Mouse (Mus musculus) ovary, adult 18-20 months (tissue): ENCODE measurements around the gene Mrtfa.

ENCODE experiments used
- DNase-seq: peaks from one replicate; pipeline ENCODE4 v3.0.0; 2022; ENCODE audit warnings: low spot score, mixed read lengths

Mrtfa gene

DNA sequence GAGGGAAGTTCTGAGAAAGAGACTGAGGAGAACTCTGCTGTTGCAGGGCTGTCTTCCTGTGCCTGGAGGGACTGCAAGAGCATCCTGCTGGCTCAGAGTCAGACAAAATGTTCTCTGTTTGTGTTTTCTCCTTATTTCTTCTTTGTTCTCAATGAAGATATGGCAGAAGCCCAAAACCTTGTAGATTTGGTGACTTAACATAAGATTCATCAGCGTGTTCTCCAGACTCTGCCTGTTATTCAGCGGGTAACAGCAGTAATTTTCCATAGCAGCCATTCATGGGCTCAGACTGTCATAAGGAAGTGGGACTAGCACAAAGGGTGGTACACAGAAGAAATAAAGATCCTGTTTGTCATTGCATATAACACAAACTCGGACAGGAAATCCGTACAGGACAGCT is 210.9 kb downstream of the Mrtfa start:
- DNase-seq, result no peak

DNA sequence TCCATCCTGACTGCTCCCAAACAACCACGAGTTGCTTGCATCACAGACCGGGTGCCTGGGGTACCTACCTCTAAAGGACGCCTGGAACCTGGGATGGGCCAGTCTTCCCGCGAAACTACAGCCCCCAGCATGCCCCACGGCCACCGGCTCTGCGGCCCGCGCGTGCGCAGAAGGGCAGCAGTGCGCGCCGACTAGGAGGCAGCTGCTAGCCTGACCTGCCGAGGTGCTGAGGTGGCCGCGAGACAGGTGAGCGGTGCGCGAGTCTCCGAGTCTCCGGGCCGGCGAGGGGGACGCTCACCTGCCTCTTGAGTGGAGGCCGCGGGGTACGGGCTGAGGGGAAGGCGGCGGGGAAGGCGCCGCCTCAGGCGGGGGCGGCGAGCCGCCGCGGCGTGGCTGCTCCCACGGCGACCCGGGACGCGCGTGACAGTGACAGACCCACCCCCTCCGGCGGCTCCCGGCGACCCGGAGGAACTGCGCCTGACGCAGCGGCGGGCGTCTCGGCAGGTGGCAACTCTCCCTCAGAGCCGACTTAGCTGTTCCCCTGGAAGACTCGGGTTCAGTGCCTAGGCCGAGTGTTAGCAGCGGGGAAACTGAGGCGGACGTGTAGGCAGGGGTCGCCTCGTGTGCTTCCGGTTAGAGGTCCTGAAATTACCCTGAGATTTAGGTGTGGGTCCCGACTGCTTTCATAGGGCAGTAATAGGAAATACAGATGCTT is 212.8 kb downstream of the Mrtfa start, which contains the start of gene Sgsm3:
Gene Sgsm3 (plus strand): TSS at position 146 of the 715 bp plus-strand sequence.
- DNase-seq, result peak; percentile 74

DNA sequence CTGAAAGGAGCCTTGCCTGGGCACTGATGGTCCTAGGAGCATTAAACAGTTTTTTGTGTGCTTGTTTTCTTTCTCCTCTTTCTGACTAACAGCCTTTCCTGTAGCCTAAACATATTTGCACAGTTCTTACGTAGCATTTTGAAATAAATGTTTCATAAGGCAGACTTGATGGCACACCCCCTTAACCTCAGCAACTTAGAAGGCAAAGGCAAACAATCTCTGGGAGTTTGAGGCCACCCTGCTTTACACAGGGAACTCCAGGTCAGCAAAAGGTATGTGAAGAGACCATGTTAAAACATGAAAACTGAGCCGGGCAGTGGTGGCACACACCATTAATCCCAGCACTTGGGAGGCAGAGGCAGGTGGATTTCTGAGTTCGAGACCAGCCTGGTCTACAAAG is 214.9 kb downstream of the Mrtfa start:
- DNase-seq, result no peak

DNA sequence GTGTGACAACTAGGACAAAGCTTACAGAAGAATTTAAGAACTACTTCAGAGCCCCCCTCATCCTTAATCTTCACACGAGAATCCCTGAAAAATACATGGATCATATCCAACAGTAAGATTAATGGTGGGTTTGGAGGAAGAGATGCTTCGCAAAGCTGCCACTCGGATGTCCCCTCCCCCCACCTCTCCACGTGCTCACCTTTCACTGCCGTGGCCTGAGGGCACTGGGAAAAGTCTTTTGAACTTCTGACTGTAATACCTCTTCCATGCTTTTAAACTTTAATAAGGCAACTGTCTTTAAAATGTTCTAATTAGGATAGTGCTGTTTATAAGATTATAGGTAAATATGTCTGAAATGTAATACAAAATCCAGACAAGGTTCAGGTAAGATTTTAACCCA is 216.2 kb downstream of the Mrtfa start:
- no peak for DNase-seq

DNA sequence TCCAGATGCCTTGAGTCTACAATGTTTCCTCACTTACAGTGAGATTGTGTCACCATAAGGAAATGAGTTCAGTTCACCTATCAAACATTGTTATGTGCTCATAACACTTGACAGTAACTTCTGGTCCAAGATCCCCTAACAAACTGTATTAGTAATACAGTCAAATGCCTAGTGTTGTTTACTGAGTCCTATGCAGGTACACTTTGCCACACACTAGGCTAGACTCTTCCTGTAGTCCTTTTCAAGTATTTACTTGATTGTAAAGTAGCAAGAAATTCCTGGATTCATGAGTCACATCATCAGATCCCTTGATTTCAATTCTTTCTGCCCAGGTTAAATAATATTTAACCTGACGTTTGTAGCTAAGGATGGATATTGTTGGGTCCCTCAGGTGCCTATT is 221.2 kb downstream of the Mrtfa start:
- no peak for DNase-seq
